Mouse (Mus musculus) hindbrain, embryonic 16.5 days (tissue): Measurements from ENCODE around the gene Klhdc9. TPM values are rescaled to one million over a fixed set of nuclear protein-coding genes. Genes with fewer than 3 reads are reported as not detected.

Source experiments
- ATAC-seq: fragments of 200-750 bp; cut with Nextera tagmentation; 2 replicates; pipeline ENCODE4 v1.8.0; 2017; ENCODE audit warnings: moderate TSS enrichment, moderate library complexity
- H3K27ac ChIP-seq: fragments of 300-500 bp; sonication (generic); 2 replicates; pipeline ENCODE4 v1.5.1; 2014; ENCODE audit warnings: low read depth, mild to moderate bottlenecking, control low read depth, low read length, moderate library complexity
- H3K27me3 ChIP-seq: fragments of 300-500 bp; sonication (generic); replicated peaks from 2 replicates; pipeline ENCODE4 v1.6.1; 2014; ENCODE audit warnings: low read length; ENCODE audit not compliant: control insufficient read depth, insufficient read depth
- H3K36me3 ChIP-seq: fragments of 300-500 bp; sonication (generic); 2 replicates; pipeline ENCODE4 v1.6.1; 2014; ENCODE audit warnings: mild to moderate bottlenecking, low read length, moderate library complexity, mixed read lengths; ENCODE audit not compliant: control insufficient read depth, insufficient read depth
- H3K4me1 ChIP-seq: fragments of 300-500 bp; sonication (generic); 2 replicates; pipeline ENCODE4 v1.6.1; 2014; ENCODE audit warnings: low read depth, low read length; ENCODE audit not compliant: control insufficient read depth, insufficient read depth
- H3K4me2 ChIP-seq: fragments of 300-500 bp; sonication (generic); 2 replicates; pipeline ENCODE4 v1.6.1; 2014; ENCODE audit warnings: mild to moderate bottlenecking, low read length, control low read depth, moderate library complexity
- H3K4me3 ChIP-seq: fragments of 300-500 bp; sonication (generic); 2 replicates; pipeline ENCODE4 v1.5.1; 2014; ENCODE audit warnings: mild to moderate bottlenecking, low read length, control low read depth, moderate library complexity
- H3K9ac ChIP-seq: fragments of 300-500 bp; sonication (generic); 2 replicates; pipeline ENCODE4 v1.6.1; 2014; ENCODE audit warnings: low read depth, mild to moderate bottlenecking, control low read depth, low read length, moderate library complexity
- H3K9me3 ChIP-seq: fragments of 300-500 bp; sonication (generic); 2 replicates; pipeline ENCODE4 v1.6.1; 2014; ENCODE audit warnings: mild to moderate bottlenecking, low read length, moderate library complexity; ENCODE audit not compliant: control insufficient read depth
- WGBS: fragments of 180-500 bp; shearing (Covaris S2); extraction: QIAGEN DNeasy Blood & Tissue Kit; methylation state at CpG from one replicate; pipeline ENCODE4 v1.1.7; 2014; 5-methylcytosine and 5-hydroxymethylcytosine counted together
- polyA plus RNA-seq: library from polyadenylated mRNA; unstranded; fragments of >200 nt; fragmentation: Nextera tagmentation; extraction: Ambion mirVana; gene quantifications from 2 replicates; pipeline ENCODE4 v1.2.1, GENCODE M21; 2015

Klhdc9 gene
- 3.3 and 4.3 TPM in 2 replicates for polyA plus RNA-seq

GRCm38 (mm10) chr1:171360656-171361055 lies at the start of gene Klhdc9:
TSS of gene Klhdc9 (minus strand) at chr1:171360798.
- Histone ChIP-seq H3K27ac (peak within 1 kb of the TSS; percentile 78), H3K9ac (peak within 1 kb of the TSS; percentile 72), H3K4me2 (peak within 1 kb of the TSS; percentile 71), H3K36me3 (peaks cover 9% of the 10 kb centered on the region), H3K9me3 (no peaks in the 10 kb centered on the region), H3K4me3 (peak within 1 kb of the TSS; percentile 50), H3K4me1 (peaks cover 12% of the 10 kb centered on the region), H3K27me3 (no peaks in the 10 kb centered on the region)
- ATAC-seq = peak; percentile 95
- WGBS = under 1% methylated on average over 21 of the region's 21 CpGs

GRCm38 (mm10) chr1:171410231-171410630 lies 49.6 kb upstream of the Klhdc9 start:
- H3K4me3 ChIP-seq = no peak overlapping the region
- whole genome bisulfite sequencing = 83% methylated on average over 1 of the region's 1 CpGs
- H3K9ac ChIP-seq = no peak overlapping the region
- H3K27ac ChIP-seq = no peak overlapping the region
- no peaks in the 10 kb centered on the region; the same call in 1 of the 2 replicates for H3K36me3 ChIP-seq
- peaks cover 9% of the 10 kb centered on the region for H3K27me3 ChIP-seq
- H3K4me1 ChIP-seq = peaks cover 18% of the 10 kb centered on the region
- no peak for ATAC-seq
- H3K9me3 ChIP-seq = no peaks in the 10 kb centered on the region
- no peak overlapping the region for H3K4me2 ChIP-seq

- H3K27ac ChIP-seq = no peak overlapping the region
- ATAC-seq = no peak
- H3K4me3 ChIP-seq = no peak overlapping the region
- H3K4me2 ChIP-seq = no peak overlapping the region
- 81% methylated on average over 5 of the region's 5 CpGs for WGBS
- H3K36me3 ChIP-seq = no peaks in the 10 kb centered on the region
- H3K27me3 ChIP-seq = peaks cover 9% of the 10 kb centered on the region
- H3K9ac ChIP-seq = no peak overlapping the region
- no peaks in the 10 kb centered on the region for H3K9me3 ChIP-seq
- no peaks in the 10 kb centered on the region for H3K4me1 ChIP-seq
These were observed 46.7 kb upstream of the Klhdc9 start for GRCm38 (mm10) chr1:171407263-171407662.

DNA sequence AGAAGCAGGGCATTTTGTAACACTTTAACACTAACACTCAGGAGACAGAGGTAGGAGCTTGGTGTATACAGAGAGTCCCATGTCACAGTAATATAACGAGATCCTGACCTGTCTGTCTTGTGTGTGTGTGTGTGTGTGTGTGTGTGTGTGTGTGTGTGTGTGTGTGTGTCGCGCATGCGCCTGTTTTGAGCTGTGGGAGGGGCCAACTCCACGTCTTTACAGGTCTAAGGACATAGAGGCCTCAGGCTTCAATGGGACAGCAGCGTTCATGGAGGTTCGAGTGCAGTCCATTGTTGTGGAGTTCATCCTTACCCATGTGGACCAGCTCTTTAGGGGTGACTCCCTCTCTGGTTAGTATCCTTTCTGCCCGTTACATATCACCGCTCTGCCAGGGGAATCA lies 42.4 kb upstream of the Klhdc9 start:
- WGBS = 84% methylated on average over 9 of the region's 9 CpGs
- no peak overlapping the region for H3K4me2 ChIP-seq
- no peak for ATAC-seq
- H3K36me3 ChIP-seq = no peaks in the 10 kb centered on the region
- no peak overlapping the region for H3K9ac ChIP-seq
- H3K4me3 ChIP-seq = no peak overlapping the region
- H3K9me3 ChIP-seq = no peaks in the 10 kb centered on the region
- H3K4me1 ChIP-seq = no peaks in the 10 kb centered on the region
- H3K27me3 ChIP-seq = no peaks in the 10 kb centered on the region
- H3K27ac ChIP-seq = no peak overlapping the region

- ATAC-seq = no peak
- no peak overlapping the region for H3K4me2 ChIP-seq
- H3K9ac ChIP-seq = no peak overlapping the region
- H3K27me3 ChIP-seq = no peaks in the 10 kb centered on the region
- H3K27ac ChIP-seq = no peak overlapping the region
- H3K36me3 ChIP-seq = no peaks in the 10 kb centered on the region
- H3K9me3 ChIP-seq = no peaks in the 10 kb centered on the region
- H3K4me3 ChIP-seq = no peak overlapping the region
- 84% methylated on average over 4 of the region's 4 CpGs for WGBS
- H3K4me1 ChIP-seq = no peaks in the 10 kb centered on the region
These were observed 41.2 kb upstream of the Klhdc9 start for GRCm38 (mm10) chr1:171401821-171402220.

- Histone ChIP-seq H3K9me3 (no peaks in the 10 kb centered on the region), H3K27me3 (peaks cover 2% of the 10 kb centered on the region; the same call in 1 of the 2 replicates), H3K36me3 (no peaks in the 10 kb centered on the region), H3K27ac (no peak overlapping the region), H3K9ac (no peak overlapping the region), H3K4me2 (no peak overlapping the region), H3K4me3 (no peak overlapping the region), H3K4me1 (no peaks in the 10 kb centered on the region)
- no peak for ATAC-seq
- WGBS = 78% methylated on average over 4 of the region's 4 CpGs
These were observed 29.5 kb upstream of the Klhdc9 start for GRCm38 (mm10) chr1:171390101-171390500.

DNA sequence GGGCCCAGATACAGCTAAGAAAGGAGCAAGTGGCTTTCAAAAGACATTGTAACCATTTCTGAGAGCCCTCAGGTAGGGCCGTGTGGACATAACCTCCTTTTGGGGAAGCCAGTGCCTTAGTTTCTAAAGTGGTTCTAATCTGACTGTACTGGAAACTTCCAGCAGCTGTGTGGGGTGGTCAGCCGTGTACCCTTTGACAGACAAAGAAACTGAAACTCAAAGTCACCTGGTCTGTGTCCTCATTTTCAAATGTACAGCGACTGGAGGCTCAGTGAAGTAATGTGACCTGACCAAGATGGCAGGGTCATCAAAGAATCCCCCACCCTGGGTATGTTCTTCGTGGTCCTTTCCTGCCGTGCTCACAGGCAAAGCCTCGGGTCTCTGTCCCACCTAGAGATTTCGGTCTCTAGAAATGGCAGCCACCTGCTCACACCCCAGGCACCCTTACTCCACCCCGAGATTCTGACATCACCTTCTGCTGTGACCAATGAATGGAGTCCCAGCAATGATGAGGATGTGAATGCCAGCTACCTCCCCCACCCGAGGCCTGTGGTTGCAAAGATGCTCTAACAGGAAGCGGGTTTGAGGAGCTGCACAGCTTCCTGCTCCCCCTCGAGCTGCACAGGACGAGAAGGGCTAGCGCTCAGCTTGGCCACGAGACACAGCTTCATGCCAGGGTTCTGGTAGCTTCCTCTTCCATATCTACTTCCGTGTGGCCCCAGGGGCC lies 27.9 kb upstream of the Klhdc9 start, which contains the start of gene Arhgap30:
Gene Arhgap30, plus strand, starts transcription at position 579 of the 727 bp plus-strand sequence.
- Histone ChIP-seq H3K27ac (no peak within 1 kb of the TSS), H3K9ac (no peak within 1 kb of the TSS), H3K4me3 (no peak within 1 kb of the TSS), H3K36me3 (no peaks in the 10 kb centered on the region), H3K27me3 (no peaks in the 10 kb centered on the region), H3K9me3 (no peaks in the 10 kb centered on the region), H3K4me2 (no peak within 1 kb of the TSS), H3K4me1 (no peaks in the 10 kb centered on the region)
- WGBS = 82% methylated on average over 15 of the region's 15 CpGs
- ATAC-seq = no peak

GRCm38 (mm10) chr1:171387099-171387498 lies 26.5 kb upstream of the Klhdc9 start:
- Histone ChIP-seq H3K27me3 (no peaks in the 10 kb centered on the region), H3K9me3 (no peaks in the 10 kb centered on the region), H3K27ac (no peak overlapping the region), H3K4me2 (no peak overlapping the region), H3K4me3 (no peak overlapping the region), H3K4me1 (no peaks in the 10 kb centered on the region), H3K36me3 (no peaks in the 10 kb centered on the region), H3K9ac (no peak overlapping the region)
- 22% methylated on average over 6 of the region's 6 CpGs for WGBS
- no peak; the same call in 1 of the 2 replicates for ATAC-seq

- Histone ChIP-seq H3K27me3 (no peaks in the 10 kb centered on the region), H3K4me1 (peaks cover 2% of the 10 kb centered on the region; the same call in 1 of the 2 replicates), H3K27ac (no peak overlapping the region), H3K9ac (no peak overlapping the region), H3K9me3 (no peaks in the 10 kb centered on the region), H3K4me2 (no peak overlapping the region), H3K4me3 (no peak overlapping the region), H3K36me3 (no peaks in the 10 kb centered on the region)
- no peak for ATAC-seq
- 65% methylated on average over 9 of the region's 9 CpGs for WGBS
These were observed 24.6 kb upstream of the Klhdc9 start for GRCm38 (mm10) chr1:171385171-171385570.
